Mouse (Mus musculus) frontal cortex, postnatal 14 days (tissue): Measurements from ENCODE around the gene A2ml1.
"Not testable (repeated sequence)": the region's sequence is repeated elsewhere in the genome, so short reads cannot be mapped to it uniquely, and the experiment has no call there.

Source experiments
- DNase-seq, 2 experiments: peaks; one replicate each; pipeline ENCODE4 v3.0.0; 2022; ENCODE audit warnings: low spot score in 2 of 2

The A2ml1 gene

GRCm38 (mm10) chr6:128581508-128581907 lies at the start of gene A2ml1:
TSS of gene A2ml1 (minus strand) at chr6:128581608.
- DNase-seq = no peak

DNA sequence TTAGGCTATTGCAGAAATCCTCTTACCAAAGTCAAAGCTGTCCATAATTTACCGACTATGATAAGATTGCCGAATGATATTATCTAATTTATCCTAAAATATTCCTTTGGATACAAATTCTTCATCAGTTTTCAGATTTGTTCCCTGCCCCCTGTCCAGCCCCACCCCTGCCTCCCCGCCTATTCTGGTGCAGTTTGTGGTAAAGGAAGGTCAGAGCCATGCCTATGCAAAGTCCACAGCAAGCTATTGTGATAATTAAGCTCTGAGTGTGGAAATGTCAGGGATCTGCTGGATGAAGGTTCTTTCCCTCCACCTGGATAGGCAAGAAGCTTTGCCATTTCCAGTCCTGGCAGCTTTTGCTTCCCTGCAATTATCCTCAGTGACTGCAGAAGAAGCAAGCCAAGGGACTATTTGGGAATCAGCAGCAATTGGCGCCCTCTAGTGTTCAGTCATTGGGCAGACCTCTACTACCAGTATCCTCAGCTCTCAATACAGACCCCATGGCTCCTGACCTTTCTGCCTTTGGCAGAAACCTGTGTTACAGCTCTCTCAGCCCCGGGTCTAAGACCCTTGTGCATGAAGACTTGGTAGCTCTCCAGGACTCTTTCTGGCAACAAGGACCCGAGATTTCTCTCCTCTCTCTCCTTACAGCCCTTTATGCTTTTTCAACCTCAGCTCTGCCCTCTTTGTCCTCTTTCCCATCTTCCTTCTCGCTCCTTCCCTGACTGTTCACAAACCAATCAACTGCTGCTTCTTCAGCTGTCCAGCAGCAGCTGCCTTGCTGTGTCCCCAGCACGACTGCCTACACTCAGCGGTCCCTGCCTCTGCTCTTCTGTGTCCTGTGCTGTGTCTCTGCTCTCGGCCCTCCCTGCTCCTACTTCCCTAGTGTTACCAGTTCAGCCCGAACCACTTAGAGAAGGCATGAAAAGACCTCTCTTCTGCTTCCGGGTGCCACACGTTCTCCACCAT lies 48.6 kb upstream of the A2ml1 start:
- DNase-seq = peak; percentile 25 to 53

- not testable (repeated sequence) for DNase-seq
Measured at GRCm38 (mm10) chr6:128625246-128625645, 43.8 kb upstream of the A2ml1 start.

DNA sequence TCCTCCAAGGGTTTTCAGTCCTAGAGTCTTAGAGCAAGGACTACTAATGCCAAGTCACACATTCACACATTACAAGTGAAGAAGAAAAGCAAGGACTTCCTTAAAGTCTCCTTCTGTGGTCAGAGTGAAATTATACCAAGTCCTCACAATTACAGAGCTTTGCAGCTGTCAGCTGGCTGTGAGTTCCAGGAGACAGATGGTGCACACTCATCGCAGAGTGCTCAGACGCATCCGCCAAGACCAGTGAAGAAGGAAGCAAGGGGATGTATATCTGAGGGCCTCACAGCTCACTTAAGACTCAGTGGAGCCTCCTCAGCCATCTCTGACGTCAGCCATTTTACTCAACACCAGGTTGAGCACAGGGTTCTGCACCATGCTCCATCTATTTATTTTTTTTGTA lies 43.0 kb upstream of the A2ml1 start:
- DNase-seq = no peak

GRCm38 (mm10) chr6:128623433-128623832 lies 42.0 kb upstream of the A2ml1 start, which contains the start of gene Klrb1a:
TSS of gene Klrb1a (minus strand) at chr6:128623533.
- not testable (repeated sequence) for DNase-seq

DNA sequence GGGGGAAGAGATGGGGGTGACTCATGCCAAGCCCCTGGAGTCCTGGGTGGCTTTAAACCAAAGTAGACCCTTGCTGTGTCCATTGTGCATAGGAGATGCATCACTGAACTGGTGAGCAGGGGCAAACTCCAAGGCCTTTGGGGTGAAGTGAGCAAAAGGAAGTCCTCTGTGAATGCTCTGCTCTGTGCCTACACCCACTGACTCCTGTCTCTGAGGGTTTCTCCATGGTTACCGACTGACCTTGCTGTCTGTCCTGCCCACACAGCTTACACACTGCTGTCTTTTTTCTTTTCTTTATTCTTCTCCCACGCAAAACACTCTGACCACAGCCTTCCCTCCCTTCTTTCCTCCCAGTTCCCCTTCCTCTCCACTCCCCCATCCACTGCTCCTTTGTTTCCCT lies 41.3 kb upstream of the A2ml1 start:
- no peak for DNase-seq

DNA sequence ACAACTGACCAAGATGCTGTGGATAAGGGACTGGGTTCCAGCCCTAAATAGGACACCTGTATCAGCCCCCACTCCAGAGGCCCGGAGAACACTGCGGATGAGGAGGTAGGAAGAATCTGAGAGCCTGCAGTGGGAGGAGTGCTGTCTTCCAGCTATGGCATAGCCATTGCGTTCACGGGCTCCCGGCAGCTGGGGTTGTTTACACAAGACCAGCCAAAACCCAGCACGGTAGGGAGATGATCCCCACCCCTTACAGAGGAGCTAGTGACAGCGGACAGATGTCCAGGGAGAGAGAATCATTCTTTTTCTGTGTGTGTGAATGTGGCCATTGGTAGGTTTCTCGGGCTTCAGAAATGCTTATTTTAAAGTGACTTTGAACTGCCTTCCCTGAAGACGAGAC lies 24.9 kb upstream of the A2ml1 start:
- DNase-seq = no peak

DNA sequence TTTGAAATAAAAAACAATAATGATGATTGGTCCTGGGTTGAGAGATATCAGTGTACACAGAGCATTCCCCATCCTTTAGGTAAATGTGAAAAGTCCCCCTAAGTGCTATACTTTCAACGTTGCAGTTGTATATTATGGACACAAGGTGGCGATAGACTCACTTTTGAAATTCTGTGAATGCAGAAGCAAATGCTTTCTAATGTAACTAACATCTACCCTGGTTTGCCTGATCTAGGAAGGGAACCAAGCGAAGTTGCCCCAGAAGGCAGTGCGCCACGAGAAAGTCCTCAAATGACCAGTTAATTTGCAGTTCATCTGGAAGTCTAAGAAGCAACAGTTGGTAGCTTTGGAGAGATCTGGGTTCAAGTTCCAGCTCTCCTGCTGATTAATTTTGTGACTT lies 23.1 kb upstream of the A2ml1 start:
- no peak for DNase-seq

GRCm38 (mm10) chr6:128602463-128603201 lies 21.2 kb upstream of the A2ml1 start:
- DNase-seq = no peak

DNA sequence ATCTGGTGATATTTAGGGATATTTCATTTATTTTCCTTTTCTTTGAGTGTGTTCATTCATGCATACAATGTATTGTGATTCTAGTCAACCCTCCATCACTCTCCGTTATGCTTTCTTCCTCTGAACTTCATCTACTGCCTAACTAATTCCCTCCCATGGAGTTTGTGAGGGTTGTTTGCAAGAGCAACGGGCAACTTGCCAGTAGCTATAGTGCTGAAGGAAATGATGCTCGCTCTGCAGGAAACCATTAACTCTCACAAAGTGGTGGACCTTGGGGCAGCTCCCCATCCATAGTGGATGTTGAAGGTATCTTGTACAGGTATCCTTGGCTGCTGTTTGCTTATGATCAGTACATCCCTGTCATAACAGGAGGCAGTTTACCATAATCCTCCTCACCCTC lies 20.6 kb upstream of the A2ml1 start:
- DNase-seq = no peak

DNA sequence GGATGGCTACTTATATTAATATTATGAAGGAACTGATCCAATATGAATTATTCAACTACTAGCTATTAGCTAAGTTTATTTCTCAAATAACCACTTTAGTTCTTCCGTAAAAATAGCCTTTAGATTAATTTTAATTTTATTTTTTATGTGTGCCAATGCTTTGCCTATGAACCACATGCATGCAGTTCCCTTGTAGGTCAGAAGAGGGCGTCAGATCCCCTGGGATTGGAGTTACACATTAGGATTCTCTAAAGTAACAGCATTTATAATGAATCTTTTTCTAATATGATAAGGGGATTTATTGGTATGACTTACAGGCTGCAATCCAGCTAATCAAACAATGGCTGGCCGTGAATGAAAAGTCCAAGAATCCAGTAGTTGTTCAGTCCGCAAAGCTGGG lies 18.1 kb upstream of the A2ml1 start:
- DNase-seq = no peak

- no peak for DNase-seq
Measured at GRCm38 (mm10) chr6:128598256-128599047, 17.0 kb upstream of the A2ml1 start.

- peak; percentile 18 to 45 for DNase-seq
Measured at GRCm38 (mm10) chr6:128597121-128597522, 15.7 kb upstream of the A2ml1 start.

- no peak for DNase-seq
Measured at GRCm38 (mm10) chr6:128594651-128595050, 13.2 kb upstream of the A2ml1 start.

GRCm38 (mm10) chr6:128589426-128589825 lies 8.0 kb upstream of the A2ml1 start:
- no peak for DNase-seq

- DNase-seq = no peak
Measured at GRCm38 (mm10) chr6:128587619-128588018, 6.2 kb upstream of the A2ml1 start.

- DNase-seq = no peak
Measured at GRCm38 (mm10) chr6:128585642-128586245, 4.3 kb upstream of the A2ml1 start.

GRCm38 (mm10) chr6:128584070-128584660 lies 2.8 kb upstream of the A2ml1 start:
- DNase-seq = no peak

DNA sequence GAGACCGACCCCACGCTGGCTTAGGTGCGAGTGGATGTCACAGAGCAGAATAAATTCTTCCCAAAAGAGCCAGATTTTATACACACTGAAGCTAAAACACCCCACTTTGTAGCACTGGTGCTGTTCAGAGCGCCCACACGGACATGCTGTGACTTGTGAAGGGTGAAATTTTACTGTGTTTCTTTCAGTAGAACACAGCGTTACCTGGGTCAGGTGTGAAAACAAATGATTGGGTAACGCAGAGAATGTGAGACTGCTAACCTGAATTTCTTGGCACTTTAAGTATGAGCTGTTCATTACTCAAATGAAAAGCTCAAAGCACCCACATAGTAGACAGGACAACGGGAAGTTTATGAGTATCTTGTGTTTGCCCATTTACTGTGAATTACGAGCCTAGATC lies 4.1 kb downstream of the A2ml1 start:
- no peak for DNase-seq

DNA sequence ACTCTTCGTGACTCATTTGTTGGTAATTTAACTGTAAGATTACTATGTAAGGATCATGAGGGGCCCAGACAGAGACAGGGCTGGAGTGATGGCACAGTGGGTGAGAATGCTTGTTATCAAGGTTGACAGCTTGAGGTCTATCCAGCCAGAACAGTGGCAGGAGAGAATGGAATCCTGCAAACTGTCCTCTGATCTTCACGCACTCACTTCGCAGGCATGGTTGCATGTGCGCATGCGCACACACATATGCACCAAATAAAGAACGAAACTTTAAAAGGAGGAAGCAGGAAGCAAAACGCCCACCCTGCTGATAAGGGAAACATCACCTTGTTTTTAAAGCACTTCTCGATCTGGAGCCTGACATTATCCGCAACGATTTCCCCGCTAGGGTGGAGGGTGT lies 14.8 kb downstream of the A2ml1 start:
- DNase-seq = no peak

DNA sequence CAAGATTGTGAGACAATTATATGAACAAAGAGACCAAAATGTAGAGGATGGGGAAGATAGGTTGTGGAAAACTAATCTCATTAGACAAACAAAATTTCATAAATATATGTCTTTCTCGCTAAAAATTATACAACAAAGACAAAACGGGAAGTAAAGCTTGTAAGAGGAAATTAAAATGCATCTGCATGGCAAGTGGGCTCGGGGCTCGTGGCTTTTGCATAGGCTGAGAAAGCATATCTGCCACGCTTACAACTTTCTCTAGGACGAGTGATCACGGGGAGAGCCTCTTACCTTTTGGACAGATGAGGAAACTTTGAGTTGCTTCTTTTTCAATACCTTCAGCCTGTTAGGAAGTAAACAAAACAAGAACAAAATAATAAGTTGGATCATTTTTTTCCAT lies 27.4 kb downstream of the A2ml1 start:
- no peak for DNase-seq
